Mouse (Mus musculus) urinary bladder, adult 2 months (tissue): ENCODE measurements around the gene Tmem131l. TPM values are rescaled to one million over a fixed set of nuclear protein-coding genes. Genes with fewer than 3 reads are reported as not detected.

Experiments used
- DNase-seq: peaks from one replicate; pipeline ENCODE4 v3.0.0; 2022; ENCODE audit warnings: low spot score
- polyA plus RNA-seq: library from polyadenylated mRNA; depleted of rRNA; stranded (reverse); fragments of >200 nt; gene quantifications from 2 replicates; pipeline ENCODE4 v1.2.3, GENCODE M21; 2012

The Tmem131l gene
- polyA plus RNA-seq, 1 experiment: 21.4 TPM

- DNase-seq: no peak
These were observed 61.2 kb downstream of the Tmem131l start for GRCm38 (mm10) chr3:83978497-83979410.

- DNase-seq: no peak
These were observed 62.2 kb downstream of the Tmem131l start for GRCm38 (mm10) chr3:83977817-83978216.

GRCm38 (mm10) chr3:83976161-83976560 lies 63.8 kb downstream of the Tmem131l start:
- DNase-seq: no peak

GRCm38 (mm10) chr3:83973339-83973738 lies 66.6 kb downstream of the Tmem131l start:
- no peak for DNase-seq

GRCm38 (mm10) chr3:83970629-83971028 lies 69.3 kb downstream of the Tmem131l start:
- DNase-seq: no peak

GRCm38 (mm10) chr3:83969081-83969480 lies 70.9 kb downstream of the Tmem131l start:
- DNase-seq: no peak

- no peak for DNase-seq
These were observed 72.2 kb downstream of the Tmem131l start for GRCm38 (mm10) chr3:83967791-83968190.

- DNase-seq: no peak
These were observed 74.6 kb downstream of the Tmem131l start for GRCm38 (mm10) chr3:83965333-83965732.

GRCm38 (mm10) chr3:83963705-83964104 lies 76.3 kb downstream of the Tmem131l start:
- DNase-seq: no peak

- no peak for DNase-seq
These were observed 77.4 kb downstream of the Tmem131l start for GRCm38 (mm10) chr3:83962571-83962970.

GRCm38 (mm10) chr3:83962076-83962475 lies 77.9 kb downstream of the Tmem131l start:
- no peak for DNase-seq

GRCm38 (mm10) chr3:83958951-83959681 lies 80.9 kb downstream of the Tmem131l start:
- DNase-seq: no peak

- no peak for DNase-seq
These were observed 86.1 kb downstream of the Tmem131l start for GRCm38 (mm10) chr3:83953879-83954278.

GRCm38 (mm10) chr3:83948801-83949200 lies 91.2 kb downstream of the Tmem131l start:
- no peak for DNase-seq

GRCm38 (mm10) chr3:83947476-83948245 lies 92.3 kb downstream of the Tmem131l start:
- no peak for DNase-seq

GRCm38 (mm10) chr3:83946848-83947247 lies 93.1 kb downstream of the Tmem131l start:
- DNase-seq: no peak

GRCm38 (mm10) chr3:83943691-83944090 lies 96.3 kb downstream of the Tmem131l start:
- no peak for DNase-seq

GRCm38 (mm10) chr3:83943212-83943611 lies 96.8 kb downstream of the Tmem131l start:
- DNase-seq: no peak

GRCm38 (mm10) chr3:83941921-83942320 lies 98.1 kb downstream of the Tmem131l start:
- DNase-seq: no peak

GRCm38 (mm10) chr3:83938871-83939270 lies 101.1 kb downstream of the Tmem131l start:
- no peak for DNase-seq

- no peak for DNase-seq
These were observed 105.5 kb downstream of the Tmem131l start for GRCm38 (mm10) chr3:83934514-83934913.
